Mouse (Mus musculus): ENCODE data around the gene Nhsl1.

GRCm38 (mm10) chr10:18350781-18351180, 32.0 kb downstream of the Nhsl1 start:
- no peak for TF ChIP-seq CTCF (IDR thresholded peaks at IDR 0.05; ENCODE audit: extremely low read depth, insufficient read depth, insufficient read length, insufficient replicate concordance)
- TF ChIP-seq POLR2A (IDR thresholded peaks at IDR 0.05; ENCODE audit: low read depth, low read length): no peak
